Mouse (Mus musculus) G1E (cell line): ENCODE data around the gene Mcub.

ENCODE experiments used
- CTCF ChIP-seq: IDR thresholded peaks from 2 replicates; pipeline ENCODE4 v1.5.1; 2012; ENCODE audit warnings: low read depth, low read length, inconsistent platforms, mixed read lengths
- GATA1 ChIP-seq: IDR thresholded peaks from 2 replicates; pipeline ENCODE4 v1.6.1; 2012; ENCODE audit warnings: borderline replicate concordance, low read length, inconsistent platforms, mixed read lengths
- POLR2AphosphoS5 ChIP-seq: IDR thresholded peaks from 2 replicates; pipeline ENCODE4 v1.6.1; 2012; ENCODE audit warnings: low read depth, low read length, inconsistent platforms; ENCODE audit not compliant: insufficient replicate concordance

- TF ChIP-seq GATA1, result no peak
- TF ChIP-seq CTCF, result no peak
- TF ChIP-seq POLR2AphosphoS5, result no peak
Measured at GRCm38 (mm10) chr3:129896591-129896990, 73.4 kb downstream of the Mcub start.
